Mouse (Mus musculus) liver, adult 2 months (tissue): ENCODE data around the gene Prss48.
"Not testable (repeated sequence)": the region's sequence is repeated elsewhere in the genome, so short reads cannot be mapped to it uniquely, and the experiment has no call there.

Experiments used
- CTCF ChIP-seq: fragments of 200-500 bp; IDR thresholded peaks from 2 replicates; pipeline ENCODE4 v1.5.1; 2011; ENCODE audit warnings: low read depth, low read length, control low read depth
- POLR2A ChIP-seq: fragments of 200-500 bp; IDR thresholded peaks from 2 replicates; pipeline ENCODE4 v1.6.1; 2011; ENCODE audit warnings: low read length, control low read depth; ENCODE audit not compliant: insufficient read depth; ENCODE audit errors: extremely low read depth

GRCm38 (mm10) chr3:85981761-85982160 lies 20.5 kb downstream of the Prss48 start:
- TF ChIP-seq CTCF, POLR2A: not testable (repeated sequence)
